Mouse (Mus musculus) spleen, adult 2 months (tissue): Measurements from ENCODE around the gene Nek4.

Experiments used
- CTCF ChIP-seq: fragments of 200-500 bp; IDR thresholded peaks from 2 replicates; pipeline ENCODE4 v1.5.1; 2011; ENCODE audit warnings: mild to moderate bottlenecking, inconsistent platforms; ENCODE audit not compliant: insufficient read depth, insufficient read length, insufficient replicate concordance; ENCODE audit errors: extremely low read depth
- POLR2A ChIP-seq: fragments of 200-500 bp; IDR thresholded peaks from 2 replicates; pipeline ENCODE4 v1.6.1; 2011; ENCODE audit warnings: low read depth, low read length, inconsistent platforms

DNA sequence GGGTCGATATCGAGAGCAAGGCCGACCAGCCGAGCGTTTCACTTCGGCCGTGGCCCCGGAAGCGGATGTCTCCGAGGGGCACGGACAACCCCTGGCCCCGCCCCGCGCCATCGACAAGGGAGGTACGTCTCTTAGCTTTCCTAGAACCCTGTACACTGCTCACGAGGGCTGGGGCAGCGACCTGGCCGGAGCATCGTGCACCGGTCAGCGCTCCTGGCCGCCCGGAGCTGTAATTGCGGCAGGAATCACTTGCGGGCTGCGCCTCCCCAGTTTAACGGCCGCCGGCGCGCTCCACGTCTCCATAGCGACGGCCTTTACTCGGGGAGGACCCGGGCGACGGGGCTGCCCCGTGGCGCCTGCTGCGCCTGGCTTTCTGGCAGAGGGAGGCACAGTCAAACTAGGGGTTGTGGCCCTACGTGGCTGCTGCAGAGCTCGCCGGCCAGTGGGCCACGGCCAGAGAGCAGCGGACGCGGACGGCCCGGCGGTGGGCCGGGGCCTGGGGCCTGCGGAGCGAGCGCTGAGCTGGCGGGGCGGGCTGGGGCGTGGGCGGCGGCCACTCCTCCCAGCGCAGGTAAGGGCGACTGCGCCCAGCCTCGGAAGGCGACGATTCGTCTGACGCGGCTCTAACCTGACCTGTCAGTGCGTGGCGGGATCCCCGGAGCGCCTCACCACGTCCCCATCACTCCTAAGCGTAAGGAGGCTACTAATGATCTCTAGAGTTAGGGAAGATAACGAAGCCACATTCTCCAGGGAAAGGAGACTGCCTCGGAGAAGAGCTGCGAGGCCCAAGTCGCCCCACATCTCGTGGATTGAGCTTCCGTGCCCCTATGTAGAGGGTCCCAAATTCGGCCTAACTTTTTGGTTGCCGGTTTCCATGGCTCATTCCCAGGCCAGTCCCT lies 50.4 kb downstream of the Nek4 start, which contains the start of the genes Glt8d1 and Spcs1:
- TF ChIP-seq CTCF: no peak
- TF ChIP-seq POLR2A: peak; percentile 57; the same call in 1 of the 2 replicates
